Mouse (Mus musculus): ENCODE measurements at regions not wholly inside any gene's neighbourhood (a gene's known extent, or its start where the extent isn't known, plus 50 kb on each side); places are given as distances from the start of the nearest gene placed in this dataset.

DNA sequence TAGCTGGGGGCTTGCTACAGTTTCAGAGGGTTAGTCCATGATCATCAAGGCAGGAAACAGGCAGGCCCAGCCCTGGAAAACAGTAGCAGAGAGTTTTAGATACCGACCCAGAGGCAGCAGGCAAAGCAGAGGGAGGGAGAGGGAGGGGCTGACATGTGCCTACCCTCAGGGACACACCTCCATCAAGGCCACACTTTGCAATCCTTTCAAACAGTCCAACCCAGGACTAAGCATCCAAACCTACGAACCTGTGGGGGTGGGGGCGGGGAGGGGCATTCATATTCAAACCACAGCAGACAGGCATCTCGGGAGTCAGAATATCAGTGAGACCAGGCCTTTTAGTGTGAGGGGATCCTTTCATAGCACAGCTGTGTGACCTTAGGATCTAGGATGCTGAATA is 103.2 kb downstream of the Fam168b start:
- DNase-seq (ENCODE audit: low spot score): no peak

DNA sequence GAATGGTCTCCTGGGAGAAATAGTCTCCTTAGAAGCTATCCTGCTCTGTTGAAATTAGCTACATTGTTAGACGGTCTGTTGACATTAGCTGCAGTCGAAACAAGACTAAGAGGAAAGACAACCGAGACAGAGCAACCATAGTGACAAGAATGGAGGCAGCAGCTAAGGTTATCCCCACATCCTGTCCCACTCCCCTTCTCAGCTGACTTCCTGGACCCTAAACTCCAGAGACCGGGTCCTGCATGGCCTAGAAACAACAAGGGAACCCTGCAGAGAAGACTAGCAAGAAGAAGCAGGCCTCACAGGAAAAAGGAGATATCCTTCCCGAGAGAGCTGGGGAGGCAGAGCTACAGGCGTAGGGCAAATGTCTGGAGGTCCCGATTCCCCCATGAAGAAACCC is 102.0 kb downstream of the Fam168b start:
- DNase-seq (ENCODE audit: low spot score): no peak

DNA sequence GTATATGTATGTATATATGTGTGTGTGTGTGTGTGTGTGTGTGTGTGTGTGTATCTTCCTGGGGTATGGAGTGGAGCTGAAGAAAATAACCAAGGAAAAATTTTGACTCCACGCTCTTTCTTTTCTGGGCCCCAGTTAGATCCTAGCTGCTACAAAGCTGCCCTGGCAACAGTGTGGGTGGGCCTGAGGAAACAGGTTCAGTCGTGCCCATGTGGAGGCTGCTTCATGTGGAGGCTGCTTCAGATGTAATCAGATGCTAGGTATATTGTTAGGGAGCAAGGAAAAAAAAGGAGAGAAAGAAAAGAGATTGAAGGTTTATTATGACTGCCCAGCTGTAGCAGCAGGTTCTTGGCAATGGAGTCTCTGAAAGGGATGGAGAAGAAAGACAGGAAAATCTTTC is 100.6 kb downstream of the Fam168b start:
- DNase-seq (ENCODE audit: low spot score): no peak

DNA sequence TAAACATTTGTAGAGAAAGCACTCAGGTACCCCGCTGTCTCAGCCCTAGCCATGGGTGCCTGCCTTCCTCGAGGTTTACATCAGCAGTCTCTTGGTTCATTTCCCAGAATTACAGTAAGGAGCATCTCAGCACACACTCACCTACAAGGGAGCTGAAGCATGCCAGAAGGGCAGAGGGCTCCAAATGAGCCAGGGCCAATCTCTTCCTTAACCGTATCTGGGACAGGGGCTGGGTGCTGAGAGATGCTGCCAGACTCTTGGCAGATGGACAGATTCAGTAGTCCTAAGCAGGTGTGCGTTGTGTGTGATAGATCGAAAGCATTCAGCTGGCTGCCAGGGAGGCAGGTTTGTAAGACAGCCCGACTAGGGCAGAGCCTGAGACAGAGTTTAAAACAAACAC is 97.0 kb downstream of the Fam168b start:
- no peak for DNase-seq (ENCODE audit: low spot score)

DNA sequence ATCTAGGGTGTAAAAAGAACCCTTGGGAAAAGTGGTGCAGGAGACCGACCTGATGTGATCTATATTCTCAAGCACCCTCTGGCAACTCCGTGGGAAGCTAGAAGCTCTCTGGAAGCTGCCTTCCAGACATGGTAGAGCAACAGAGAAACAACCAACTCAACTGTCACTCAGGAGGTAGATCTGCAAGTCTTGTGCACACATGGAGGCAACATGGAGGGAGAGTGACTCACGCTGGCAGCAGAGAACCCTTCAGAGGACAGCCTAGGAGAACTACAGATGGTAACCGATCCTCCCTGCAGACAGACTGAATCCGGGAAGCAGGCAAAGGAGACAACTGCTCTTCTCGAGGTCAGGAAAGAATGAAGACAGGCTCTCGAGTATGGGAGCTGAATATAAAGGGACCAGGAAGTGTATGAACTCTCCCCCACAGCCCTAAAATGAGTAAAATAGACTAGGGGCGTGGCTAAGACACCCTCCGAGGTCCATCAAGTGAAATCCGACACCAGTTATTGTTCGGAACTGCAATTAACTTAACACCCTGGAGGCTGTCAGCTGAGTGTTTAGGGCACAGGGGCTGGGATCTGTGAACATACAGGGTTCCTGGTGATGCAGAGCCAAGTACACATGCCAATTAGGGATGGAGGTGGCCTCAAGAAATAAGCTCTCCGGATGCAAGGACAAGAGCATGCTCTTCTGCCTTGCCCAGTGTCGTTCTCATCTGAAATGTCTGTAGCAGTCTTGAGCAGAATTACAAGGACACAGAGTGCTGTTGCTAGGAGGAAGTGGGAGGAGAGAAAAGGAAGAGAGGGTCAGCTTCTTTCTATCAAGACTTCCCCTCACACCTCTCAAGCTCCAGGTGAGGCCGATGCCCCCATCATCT is 93.5 kb downstream of the Fam168b start:
- DNase-seq (ENCODE audit: low spot score): no peak

DNA sequence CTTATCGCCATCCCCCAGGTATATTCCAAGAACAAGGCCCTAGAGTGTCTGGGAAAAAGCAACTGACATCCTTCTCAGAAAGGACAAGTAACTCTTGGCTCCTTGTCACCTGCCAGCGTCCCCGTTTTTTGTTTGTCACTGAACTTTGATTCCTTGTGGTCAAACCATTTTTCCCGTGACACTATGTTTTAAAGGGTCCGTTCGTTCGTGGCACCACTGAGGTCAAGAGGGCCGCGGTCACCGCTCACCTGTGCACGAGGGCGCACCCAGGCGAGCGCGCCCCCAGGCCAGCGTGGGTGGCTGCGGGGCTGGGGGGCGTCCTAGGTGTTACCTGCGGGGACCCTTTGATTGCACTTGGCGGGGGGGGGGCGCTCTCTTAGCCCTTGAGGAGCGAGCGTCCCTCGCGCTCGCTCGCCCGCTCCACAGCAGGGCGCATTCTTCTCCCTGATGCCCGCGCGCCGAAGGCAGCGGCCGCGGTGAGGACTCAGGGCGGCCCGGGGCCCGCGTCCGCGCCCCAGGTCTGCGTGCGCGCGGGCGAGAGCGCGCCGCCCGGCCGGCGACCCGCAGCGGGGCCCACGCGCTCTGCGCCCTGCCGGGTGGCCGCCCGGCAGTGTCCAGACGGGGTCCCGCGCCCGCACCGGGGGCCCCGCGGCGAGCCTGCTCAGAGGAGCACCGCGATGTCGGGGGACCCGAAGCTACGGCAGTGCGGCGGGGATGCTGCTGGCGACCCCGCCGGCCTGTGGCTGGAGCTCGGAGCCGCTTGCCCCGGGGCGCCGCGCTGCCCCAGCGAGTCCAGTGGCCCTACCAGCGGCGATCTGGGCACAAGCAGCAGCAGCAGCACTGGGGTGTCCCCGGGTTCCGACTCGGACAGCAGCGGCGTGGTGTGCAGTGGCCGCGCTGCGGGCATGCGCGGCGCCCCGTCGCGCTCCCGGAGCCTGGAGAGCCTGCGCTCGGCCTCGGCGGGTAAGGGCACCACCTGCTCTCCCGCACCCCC is 92.5 kb downstream of the Fam168b start:
- DNase-seq (ENCODE audit: low spot score): no peak

DNA sequence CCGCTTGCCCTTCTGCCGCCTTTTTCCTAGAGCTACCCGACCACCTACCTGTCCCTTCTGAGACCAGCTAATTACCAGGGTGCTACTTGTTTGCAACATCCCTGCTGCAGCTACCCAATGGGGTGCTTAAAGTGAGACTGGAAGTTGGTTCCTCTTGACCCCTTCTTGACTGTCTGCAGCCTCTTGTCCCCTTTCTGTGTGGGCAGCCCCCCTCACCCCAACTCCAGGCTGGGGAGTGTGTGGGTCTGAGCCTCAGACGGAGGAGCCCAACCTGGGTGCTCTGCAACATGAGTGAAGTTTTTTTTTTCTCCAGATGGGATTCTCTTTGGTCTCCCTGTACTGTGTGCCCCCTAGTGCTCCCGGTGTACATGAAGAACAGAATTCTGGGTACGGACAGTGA is 91.7 kb downstream of the Fam168b start:
- DNase-seq (ENCODE audit: low spot score): no peak

DNA sequence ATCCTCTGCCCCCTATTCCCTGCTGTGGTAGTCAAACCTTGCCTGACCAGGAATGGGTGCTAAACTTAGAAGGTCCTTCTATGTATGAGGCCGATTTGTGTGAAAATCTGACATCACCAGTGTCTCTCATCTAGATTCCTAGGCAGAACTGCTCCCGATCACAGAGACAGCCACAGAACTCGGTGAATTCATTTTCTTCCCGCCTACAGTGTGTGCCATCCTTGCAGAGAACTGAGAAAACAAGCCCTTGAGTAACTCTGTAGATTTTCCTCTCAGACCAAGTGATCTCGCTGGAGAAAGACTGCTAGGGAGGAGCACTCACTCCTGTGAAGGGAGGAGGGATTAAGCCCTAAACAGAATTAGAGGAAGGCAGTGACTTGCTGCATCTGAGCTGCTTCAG is 89.3 kb downstream of the Fam168b start:
- no peak for DNase-seq (ENCODE audit: low spot score)

DNA sequence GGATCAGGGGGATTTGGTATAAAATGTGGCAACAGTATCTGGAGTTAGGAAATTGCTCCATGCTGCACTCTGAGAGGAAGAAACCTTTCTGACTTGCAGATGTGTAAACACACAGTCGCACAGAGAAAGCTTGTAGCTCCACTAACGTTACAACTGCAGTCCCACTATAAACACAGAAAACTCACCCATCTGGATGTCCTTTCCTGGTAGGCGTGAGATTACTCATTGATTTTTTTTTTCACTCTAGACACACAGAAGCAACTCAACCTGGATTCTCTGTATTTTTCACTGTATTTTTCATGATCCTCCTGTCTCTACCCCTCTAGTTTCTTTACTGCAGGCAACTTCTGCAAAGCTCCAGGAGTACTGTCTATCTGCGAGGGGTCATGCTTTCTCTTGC is 82.3 kb downstream of the Fam168b start:
- DNase-seq (ENCODE audit: low spot score): no peak

DNA sequence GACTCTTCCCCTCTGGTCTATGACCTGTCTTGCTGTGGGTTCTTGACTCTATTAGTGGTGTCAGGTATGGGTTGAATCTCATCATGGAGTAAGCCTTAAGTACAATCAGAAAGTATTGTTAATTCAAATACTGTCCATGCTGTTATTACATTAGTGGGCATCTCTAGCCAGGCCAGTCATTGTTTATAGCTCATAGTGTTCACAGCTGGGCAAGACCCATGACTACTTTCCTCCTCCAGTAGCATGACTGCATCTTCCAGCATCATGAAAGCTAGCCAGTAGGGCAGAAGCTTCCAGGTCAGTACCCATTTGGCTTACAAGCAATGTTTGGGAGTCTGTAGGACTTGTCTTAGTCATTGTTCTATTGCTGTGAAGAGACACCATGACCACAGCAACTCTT is 81.4 kb downstream of the Fam168b start:
- DNase-seq (ENCODE audit: low spot score): no peak

DNA sequence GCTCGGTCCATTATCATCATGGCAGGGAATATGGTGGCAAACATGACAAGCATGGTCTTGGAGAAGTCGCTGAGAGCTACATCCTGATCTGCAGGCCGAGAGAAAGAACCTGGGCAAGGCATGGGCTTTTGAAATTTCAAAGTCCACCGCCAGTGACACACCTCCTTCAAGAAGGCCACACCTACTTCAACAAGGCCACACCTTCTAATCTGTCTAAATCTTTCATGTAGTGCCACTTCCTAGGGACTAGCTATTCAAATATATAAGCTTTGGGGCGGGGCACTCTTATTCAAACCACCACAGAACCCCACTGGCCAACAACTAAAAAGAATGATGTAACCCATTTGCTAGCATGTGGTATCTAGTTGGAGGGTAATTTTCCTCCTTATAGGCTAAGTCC is 81.0 kb downstream of the Fam168b start:
- DNase-seq (ENCODE audit: low spot score): no peak
